In genomic region chr17:5741061-5741460, GRCm38 (mm10) we compare ENCODE assay signal across 25 mouse cellular contexts.
DNase-seq lines count a peak whose midpoint lies in the region; ATAC-seq and TF ChIP-seq lines count a peak whose summit lies in the region.
"Had no signal": no experiment of that assay in that cellular context is flagged by ENCODE, and none has a peak within 500 bp of the region (broad histone marks: within the 10 kb centered on the region; RNA-seq: fewer than 3 reads in every experiment).

No protein-coding gene starts in this region.

- CTCF ChIA-PET in Patski (lab: Charles Lee) = interaction anchor here (0.9 to 4.1 kb wide), 3 partner anchors 13 to 301 kb away, joined by 3 to 17 read pairs (median 3); partner anchors contain the start of gene Tmem242

- H3K27me3 ChIP-seq in Patski = no peaks in the 10 kb centered on the region
- H3K27me3 ChIP-seq in forebrain, embryonic 10.5 days (ENCODE audit: poor library complexity, severe bottlenecking) = no peaks in the 10 kb centered on the region
- H3K27me3 ChIP-seq: CH12.LX; forebrain, embryonic 13.5 days had no signal

- no peak overlapping the region for H3K27ac ChIP-seq in forebrain, embryonic 10.5 days
- H3K27ac ChIP-seq: forebrain, embryonic 13.5 days; heart, adult 2 months; heart, embryonic 10.5 days; heart, embryonic 13.5 days; hindbrain, embryonic 14.5 days; hindbrain, postnatal 0 days had no signal

- 91% methylated on average over 6 of the region's 6 CpGs for WGBS in forebrain, embryonic 10.5 days

- no peaks in the 10 kb centered on the region for H3K36me3 ChIP-seq in forebrain, embryonic 10.5 days (replicated peaks)
- H3K36me3 ChIP-seq: heart, embryonic 10.5 days; heart, embryonic 13.5 days had no signal

- POLR2A ChIA-PET in Patski (lab: Charles Lee) = no interaction called here

- H3K4me3 ChIP-seq in forebrain, embryonic 10.5 days = no peak overlapping the region
- H3K4me3 ChIP-seq: forebrain, embryonic 13.5 days; heart, adult 2 months; heart, embryonic 10.5 days; heart, embryonic 13.5 days had no signal

- H3K9me3 ChIP-seq in forebrain, embryonic 10.5 days = no peaks in the 10 kb centered on the region
- H3K9me3 ChIP-seq: forebrain, embryonic 13.5 days; heart, embryonic 10.5 days; heart, embryonic 13.5 days had no signal

- in situ Hi-C loops in Patski (cut with MboI; ENCODE audit: low pct_unique_long_range_greater_than_20kb) = no loop called here

- ATAC-seq in Patski = no peak
- ATAC-seq: forebrain, embryonic 13.5 days; forebrain, embryonic 16.5 days; hindbrain, postnatal 0 days; inflammation-experienced regulatory T-cells, adult 6 months had no signal

- no peak for TF ChIP-seq CTCF in Patski (IDR thresholded peaks at IDR 0.05)

- peak; percentile 17 for DNase-seq in 3134 (ENCODE audit: extremely low read depth, insufficient read length, low spot score)
- DNase-seq in 3T3-L1 (ENCODE audit: low read depth, low spot score) = peak; percentile 69
- peak; percentile 41 for DNase-seq in Patski (ENCODE audit: low read depth, low spot score)
- DNase-seq in forebrain, embryonic 10.5 days (ENCODE audit: extremely low spot score, low spot score) = no peak
- DNase-seq in retina, embryonic 14.5 days (ENCODE audit: low spot score) = no peak
- no peak for DNase-seq in right cerebral cortex, adult 2 months (ENCODE audit: low spot score in 2 of 2)
- DNase-seq: adrenal gland, postnatal 10 days; adrenal gland, postnatal 36 days; B cell, adult 2 months; cerebellum, adult 18-20 months; cerebellum, adult 9-10 months; cerebellum, postnatal 14 days; gastrocnemius, postnatal 10 days; gastrocnemius, postnatal 36 days; heart, adult 2 months; heart, postnatal 14 days; heart, postnatal 4 days had no signal

- no peaks in the 10 kb centered on the region for H3K4me1 ChIP-seq in forebrain, embryonic 10.5 days
- H3K4me1 ChIP-seq: heart, embryonic 10.5 days; heart, embryonic 13.5 days had no signal

Comparison
In these comparisons a context has a peak if more than half of its experiments do, and no peak if none do; other contexts are left out.
1. DNase-seq: peak in 3134 (single experiment), 3T3-L1 (single experiment) and Patski (single experiment); none in forebrain, embryonic 10.5 days (single experiment), retina, embryonic 14.5 days (single experiment) and right cerebral cortex, adult 2 months (0 of 2).